Mouse (Mus musculus): ENCODE results near the gene Coq10b.
"Not testable (repeated sequence)": the region's sequence is repeated elsewhere in the genome, so short reads cannot be mapped to it uniquely, and the experiment has no call there.

The Coq10b gene

GRCm38 (mm10) chr1:55052355-55052953 is at the start of gene Coq10b:
Coq10b (plus strand) TSS chr1:55052770.
- in situ Hi-C loops (cut with MseI, MboI): no loop called here

GRCm38 (mm10) chr1:55008313-55008712 is 44.3 kb upstream of the Coq10b start:
- in situ Hi-C loops (cut with MseI, MboI): not testable (repeated sequence)

- in situ Hi-C loops (cut with MseI, MboI): no loop called here
These were observed 40.1 kb upstream of the Coq10b start for GRCm38 (mm10) chr1:55012513-55012912.

- in situ Hi-C loops (cut with MseI, MboI): no loop called here
These were observed 30.7 kb upstream of the Coq10b start for GRCm38 (mm10) chr1:55021907-55022306.

- in situ Hi-C loops (cut with MseI, MboI): no loop called here
These were observed 26.7 kb upstream of the Coq10b start for GRCm38 (mm10) chr1:55025656-55026430.

- in situ Hi-C loops (cut with MseI, MboI): no loop called here
These were observed 25.9 kb upstream of the Coq10b start for GRCm38 (mm10) chr1:55026444-55027252.

GRCm38 (mm10) chr1:55027253-55027801 is 25.2 kb upstream of the Coq10b start, which contains the start of gene Sf3b1:
Sf3b1 (minus strand) TSS chr1:55027481.
- in situ Hi-C loops (cut with MseI, MboI): no loop called here

- in situ Hi-C loops (cut with MseI, MboI): no loop called here
These were observed 24.6 kb upstream of the Coq10b start for GRCm38 (mm10) chr1:55027966-55028365.

- in situ Hi-C loops (cut with MseI, MboI): no loop called here
These were observed 23.9 kb upstream of the Coq10b start for GRCm38 (mm10) chr1:55028512-55029249.

- in situ Hi-C loops (cut with MseI, MboI): no loop called here
These were observed 23.1 kb upstream of the Coq10b start for GRCm38 (mm10) chr1:55029446-55029845.

- in situ Hi-C loops (cut with MseI, MboI): no loop called here
These were observed 21.4 kb upstream of the Coq10b start for GRCm38 (mm10) chr1:55031026-55031779.

- in situ Hi-C loops (cut with MseI, MboI): no loop called here
These were observed 12.6 kb upstream of the Coq10b start for GRCm38 (mm10) chr1:55039944-55040343.

GRCm38 (mm10) chr1:55041691-55042090 is 10.9 kb upstream of the Coq10b start:
- in situ Hi-C loops (cut with MseI, MboI): no loop called here

GRCm38 (mm10) chr1:55042246-55042645 is 10.3 kb upstream of the Coq10b start:
- in situ Hi-C loops (cut with MseI, MboI): no loop called here

- in situ Hi-C loops (cut with MseI, MboI): no loop called here
These were observed 9.4 kb upstream of the Coq10b start for GRCm38 (mm10) chr1:55043164-55043563.

- in situ Hi-C loops (cut with MseI, MboI): no loop called here
These were observed 3.6 kb upstream of the Coq10b start for GRCm38 (mm10) chr1:55048841-55049587.

GRCm38 (mm10) chr1:55051671-55052070 is 899 bp upstream of the Coq10b start:
- in situ Hi-C loops (cut with MseI, MboI): no loop called here

GRCm38 (mm10) chr1:55053005-55053404 is 435 bp downstream of the Coq10b start:
- in situ Hi-C loops (cut with MseI, MboI): no loop called here

GRCm38 (mm10) chr1:55053596-55053995 is 1.0 kb downstream of the Coq10b start:
- in situ Hi-C loops (cut with MseI, MboI): no loop called here
